Mouse (Mus musculus) adrenal gland, adult (tissue): ENCODE data around the gene Sema4b.

Experiments
- DNase-seq, 2 experiments: peaks; one replicate each; pipeline ENCODE4 v3.0.0; 2022 to 2023; ENCODE audit warnings: low spot score in 1 of 2; ENCODE audit not compliant: inconsistent age in 2 of 2

Gene Sema4b

DNA sequence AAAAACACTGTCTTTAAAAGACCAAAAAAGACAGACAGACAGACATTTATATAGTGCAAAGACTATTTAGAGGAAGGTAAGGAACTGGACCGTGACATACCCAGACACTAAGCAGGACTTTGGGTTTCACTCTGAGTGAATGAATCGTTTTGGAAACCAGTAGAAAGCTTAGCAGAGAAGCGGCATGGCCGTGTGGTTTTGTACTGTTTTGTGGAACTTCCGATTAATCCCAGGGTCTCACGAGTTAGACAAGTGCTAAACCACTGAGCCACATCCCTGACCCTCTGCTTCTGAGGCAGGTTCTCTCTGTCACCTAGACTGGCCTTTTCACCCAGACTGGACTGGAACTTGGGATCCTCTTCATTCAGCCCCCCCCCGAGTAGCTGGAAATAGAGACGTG is 27.8 kb downstream of the Sema4b start:
- DNase-seq, result no peak

- peak; percentile 77 to 92 for DNase-seq
Observed at GRCm38 (mm10) chr7:80215398-80215797, 28.8 kb downstream of the Sema4b start.

DNA sequence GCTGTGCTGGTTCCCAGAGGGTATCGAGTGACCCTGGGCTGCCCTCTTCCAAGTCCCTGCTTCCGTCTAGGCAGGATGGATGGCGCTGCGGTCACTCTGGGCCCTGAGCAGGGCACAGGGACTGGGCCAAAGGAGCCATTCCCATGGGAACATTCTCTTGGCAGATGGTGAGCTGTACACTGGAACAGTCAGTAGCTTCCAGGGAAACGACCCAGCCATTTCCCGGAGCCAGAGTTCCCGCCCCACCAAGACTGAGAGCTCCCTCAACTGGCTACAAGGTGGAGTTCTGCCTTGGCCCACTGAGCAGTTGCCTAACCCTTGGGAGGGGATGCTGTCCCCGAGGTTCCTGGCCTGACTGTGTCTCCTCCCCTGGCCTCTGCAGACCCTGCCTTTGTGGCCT is 29.9 kb downstream of the Sema4b start:
- DNase-seq, result peak; percentile 61 to 82

DNA sequence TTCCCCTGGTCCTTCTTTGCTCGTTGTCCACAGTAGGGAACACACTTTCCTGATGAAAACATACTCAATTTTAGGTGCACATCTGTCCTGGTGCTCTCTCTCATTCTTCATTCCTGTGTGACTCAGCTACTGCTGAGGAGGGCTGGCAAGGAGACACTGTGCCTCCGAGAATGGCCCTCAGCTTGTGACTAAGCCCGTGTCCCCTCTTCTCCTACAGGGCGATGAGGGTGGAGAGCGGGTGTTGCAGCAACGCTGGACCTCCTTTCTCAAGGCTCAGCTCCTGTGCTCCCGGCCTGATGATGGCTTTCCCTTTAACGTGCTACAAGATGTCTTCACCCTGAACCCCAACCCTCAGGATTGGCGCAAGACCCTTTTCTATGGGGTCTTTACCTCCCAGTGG is 32.0 kb downstream of the Sema4b start:
- peak; percentile 80 for DNase-seq

GRCm38 (mm10) chr7:80220237-80220797 is 33.7 kb downstream of the Sema4b start:
- DNase-seq, result peak; percentile 70 to 79

DNA sequence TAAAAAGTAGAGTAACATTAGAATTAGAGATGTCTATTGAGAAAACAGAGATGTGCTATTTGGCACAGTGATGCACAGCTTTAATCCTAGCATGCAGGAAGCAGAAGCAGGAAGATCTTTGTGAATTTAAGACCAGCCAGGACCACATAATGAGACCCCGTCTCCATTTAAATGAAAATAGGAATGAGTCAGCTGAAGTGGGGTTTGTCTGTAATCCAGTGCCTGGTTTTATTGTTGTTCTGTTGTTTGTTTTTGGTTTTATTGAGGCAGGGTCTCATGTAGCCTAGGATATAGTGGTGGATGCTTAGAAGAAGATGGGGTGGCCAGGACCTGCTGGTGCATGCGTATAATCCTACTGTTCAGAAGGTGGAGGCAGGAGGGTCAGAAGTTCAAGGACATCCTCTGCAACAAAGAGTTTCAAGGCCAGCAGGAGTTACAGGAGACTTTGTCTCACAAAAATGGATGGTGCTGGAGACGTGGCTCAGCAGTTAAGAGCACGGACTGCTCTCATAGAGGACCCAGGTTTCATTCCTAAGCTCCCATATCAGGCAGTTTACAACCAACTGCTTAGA is 34.6 kb downstream of the Sema4b start:
- DNase-seq, result peak in 1 of 2 experiments; percentile 51

- DNase-seq, result peak in 1 of 2 experiments; percentile 46
Observed at GRCm38 (mm10) chr7:80227065-80227464, 40.4 kb downstream of the Sema4b start.

- peak in 1 of 2 experiments; percentile 32 for DNase-seq
Observed at GRCm38 (mm10) chr7:80230196-80230595, 43.6 kb downstream of the Sema4b start.

- DNase-seq, result no peak
Observed at GRCm38 (mm10) chr7:80231971-80232488, 45.4 kb downstream of the Sema4b start.

GRCm38 (mm10) chr7:80232489-80233029 is 45.9 kb downstream of the Sema4b start, which contains the start of the genes Cib1 and Gdpgp1:
Gene Cib1, minus strand, starts transcription at chr7:80232813.
Gene Gdpgp1, plus strand, starts transcription at chr7:80232865.
- DNase-seq, result peak; percentile 99

DNA sequence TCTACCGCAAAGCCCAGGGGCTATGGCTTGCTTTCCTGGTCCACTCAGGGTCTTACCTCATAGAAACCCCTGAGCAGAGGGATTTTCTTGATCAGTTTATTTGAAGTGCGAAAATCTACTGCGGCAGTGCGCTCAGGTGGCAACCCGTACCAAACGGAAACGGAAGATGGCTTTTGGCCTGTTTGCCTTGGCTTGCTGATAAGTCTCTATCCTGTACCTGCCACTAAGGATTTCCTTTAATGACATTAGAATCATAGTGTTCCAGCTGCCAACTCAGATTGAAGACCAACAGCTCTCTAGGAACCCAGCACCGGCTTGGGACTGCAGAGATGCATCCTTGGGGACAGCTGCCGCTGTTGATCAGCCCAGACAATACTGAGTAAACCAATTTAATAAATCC is 47.2 kb downstream of the Sema4b start:
- no peak for DNase-seq

- peak in 1 of 2 experiments; percentile 22 for DNase-seq
Observed at GRCm38 (mm10) chr7:80238542-80238941, 51.9 kb downstream of the Sema4b start.

DNA sequence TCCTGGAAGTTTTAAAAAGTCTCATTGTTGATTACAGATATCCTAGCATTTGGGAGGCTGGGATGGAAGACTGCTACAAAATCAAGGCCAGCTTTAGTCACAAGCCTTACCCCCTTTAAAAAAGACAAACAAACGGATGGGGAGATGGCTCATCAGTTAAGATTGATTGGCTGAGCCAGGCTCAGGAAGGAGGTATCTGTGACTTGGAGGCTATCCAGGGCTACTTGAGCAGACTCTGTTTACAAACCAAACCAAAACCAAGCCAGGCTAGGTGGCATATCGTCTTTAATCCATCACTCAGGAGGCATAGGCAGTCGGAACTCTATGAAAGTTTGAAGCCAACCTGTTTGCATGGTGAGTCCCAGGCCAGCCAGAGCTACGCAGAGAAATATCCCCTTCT is 55.0 kb downstream of the Sema4b start:
- peak in 1 of 2 experiments; percentile 62 for DNase-seq

GRCm38 (mm10) chr7:80244851-80245250 is 58.2 kb downstream of the Sema4b start:
- DNase-seq, result no peak

DNA sequence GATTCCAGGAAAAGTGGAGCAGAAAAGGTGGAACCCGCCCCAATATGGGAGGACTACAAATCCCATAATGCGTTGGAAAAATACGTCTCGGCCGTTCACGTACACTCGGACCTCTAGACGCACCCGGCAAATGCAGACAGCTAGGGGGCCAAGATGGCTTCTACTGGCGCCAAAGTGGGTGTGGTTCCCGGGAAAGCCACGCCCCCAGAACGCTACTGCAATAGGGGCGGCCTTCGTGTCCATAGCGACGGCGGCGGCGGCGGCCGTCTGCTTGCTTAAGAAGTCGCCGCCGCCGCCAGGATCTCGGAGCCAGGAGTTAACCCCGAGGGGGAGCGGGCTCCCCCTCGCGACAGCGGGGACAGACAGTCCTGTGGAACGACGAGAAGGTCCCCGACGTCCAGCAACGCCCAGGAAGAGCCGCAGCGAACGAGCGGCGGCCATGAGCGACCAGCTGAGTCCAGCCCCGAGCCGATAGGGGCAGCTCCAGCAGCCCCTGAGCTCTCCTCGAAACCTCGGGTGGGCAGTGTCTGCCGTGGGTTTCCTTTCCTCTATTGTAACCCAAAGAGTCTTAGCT is 59.6 kb downstream of the Sema4b start, which contains the start of gene Ttll13:
Gene Ttll13 (plus strand): TSS at position 229 of the 574 bp plus-strand sequence.
- DNase-seq, result peak; percentile 99

DNA sequence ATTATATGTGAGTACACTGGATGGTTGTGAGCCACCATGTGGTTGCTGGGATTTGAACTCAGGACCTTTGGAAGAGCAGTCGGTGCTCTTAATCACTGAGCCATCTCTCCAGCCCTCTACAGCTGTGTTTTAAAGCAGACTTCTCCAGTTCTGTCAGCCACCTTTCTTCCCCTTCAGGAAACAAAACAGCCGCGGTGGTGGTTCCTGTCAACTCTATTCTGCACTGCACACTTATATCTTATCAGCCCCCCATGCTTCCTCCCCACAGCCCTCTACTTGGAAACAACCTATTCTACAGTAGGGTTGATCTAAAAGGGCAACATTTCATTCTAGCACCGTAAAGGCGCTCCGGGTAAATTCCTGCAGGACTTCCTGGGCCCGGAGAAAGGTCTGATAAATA is 60.2 kb downstream of the Sema4b start:
- peak in 1 of 2 experiments; percentile 46 for DNase-seq

DNA sequence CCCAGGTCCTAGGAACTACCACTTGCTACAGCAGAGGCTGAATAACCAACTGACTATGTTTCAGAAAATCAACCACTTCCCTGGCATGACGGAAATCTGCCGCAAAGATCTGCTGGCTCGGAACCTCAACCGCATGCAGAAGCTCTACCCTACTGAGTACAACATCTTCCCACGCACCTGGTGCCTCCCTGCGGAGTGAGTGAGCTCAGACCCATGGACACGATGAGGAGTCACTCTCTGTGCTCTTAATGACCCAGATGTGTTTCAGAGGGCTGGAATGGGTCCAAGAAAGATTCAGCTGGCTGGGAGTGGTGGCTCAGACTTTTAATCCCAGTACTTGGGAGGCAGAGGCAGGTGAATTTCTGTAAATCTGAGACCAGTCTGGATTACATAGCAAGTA is 65.8 kb downstream of the Sema4b start:
- DNase-seq, result no peak

DNA sequence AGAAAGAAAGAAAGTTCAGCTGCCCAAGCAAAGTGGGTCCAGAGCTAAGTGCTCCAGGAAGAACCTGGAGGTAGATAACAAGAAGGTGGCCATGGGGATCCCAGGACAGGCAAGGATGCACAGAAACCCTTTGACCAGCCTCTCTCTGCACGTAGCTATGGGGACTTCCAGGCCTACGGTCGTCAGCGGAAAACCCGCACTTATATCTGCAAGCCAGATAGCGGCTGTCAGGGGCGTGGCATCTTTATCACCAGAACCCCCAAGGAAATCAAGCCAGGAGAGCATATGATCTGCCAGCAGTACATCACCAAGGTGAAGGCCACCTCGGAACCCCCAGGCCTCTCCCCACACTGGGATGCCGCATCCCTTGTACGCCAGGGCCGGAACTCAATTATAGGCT is 66.2 kb downstream of the Sema4b start:
- DNase-seq, result no peak

DNA sequence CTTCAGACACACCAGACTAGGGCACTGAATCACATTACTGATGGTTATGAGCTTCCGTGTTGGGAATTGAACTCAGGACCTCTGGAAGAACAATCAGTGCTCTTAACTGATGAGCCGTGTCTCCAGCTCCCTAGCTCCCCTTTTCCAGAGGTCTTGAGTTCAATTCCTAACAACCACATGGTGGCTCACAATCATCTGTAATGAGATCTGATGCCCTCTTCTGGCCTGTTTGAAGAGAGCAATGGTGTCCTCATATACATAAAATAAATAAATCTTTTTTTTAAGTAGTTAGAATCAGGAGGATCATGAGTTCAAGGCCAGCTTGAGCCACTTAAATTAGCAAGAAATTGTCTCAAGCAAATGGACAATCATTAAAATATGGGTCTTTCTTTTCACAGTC is 69.3 kb downstream of the Sema4b start:
- DNase-seq, result peak in 1 of 2 experiments; percentile 56

GRCm38 (mm10) chr7:80257706-80258105 is 71.1 kb downstream of the Sema4b start:
- DNase-seq, result no peak

GRCm38 (mm10) chr7:80260625-80261371 is 74.2 kb downstream of the Sema4b start, which contains the start of gene Ngrn:
Gene Ngrn, plus strand, starts transcription at chr7:80261215.
- peak; percentile 89 to 95 for DNase-seq
